ENCODE assay signal across 9 mouse cellular contexts in the genomic region with DNA sequence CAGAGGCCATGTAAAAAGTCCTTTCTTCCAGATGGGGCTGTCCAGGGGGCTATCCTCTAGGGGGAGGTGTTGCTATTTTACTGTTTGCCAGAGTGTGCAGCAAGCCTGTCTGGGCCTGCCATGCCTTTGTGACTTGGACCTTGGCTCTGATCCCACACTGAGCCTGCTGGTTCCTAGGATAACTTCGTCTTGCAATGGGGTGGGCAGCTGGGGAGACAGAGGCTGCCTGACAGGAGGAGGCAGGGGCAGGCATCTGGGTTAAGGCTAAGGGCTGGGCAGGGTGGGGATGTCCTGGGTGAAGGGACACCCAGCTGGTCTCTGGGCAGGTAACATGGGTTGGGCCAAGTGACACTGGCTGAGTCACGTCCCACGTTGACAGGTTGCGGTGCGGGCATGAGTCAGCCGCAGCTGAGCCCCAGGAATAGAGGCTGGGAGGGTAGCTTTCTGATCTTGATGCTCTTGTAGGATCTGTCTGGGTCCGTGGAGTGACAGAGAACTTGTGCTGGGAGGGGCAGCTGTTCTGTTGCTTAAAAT. TPM values are rescaled to one million over a fixed set of nuclear protein-coding genes. Genes with fewer than 3 reads are reported as not detected.
DNase-seq lines count a peak whose midpoint lies in the region; ATAC-seq lines count a peak whose summit lies in the region.
"Had no signal": no experiment of that assay in that cellular context is flagged by ENCODE, and none has a peak within 500 bp of the region (broad histone marks: within the 10 kb centered on the region; RNA-seq: fewer than 3 reads in every experiment).

No protein-coding gene starts in this region.

- H3K4me2 ChIP-seq in heart, embryonic 15.5 days, result 0 out of 2 replicates have a peak overlapping the region, but pooled peaks have one; percentile 20
- H3K4me2 ChIP-seq in kidney, embryonic 16.5 days (replicated peaks; ENCODE audit: low read depth, low read length), result no peak overlapping the region
- H3K4me2 ChIP-seq: liver, embryonic 13.5 days had no signal

- ATAC-seq in heart, embryonic 15.5 days (replicated peaks; ENCODE audit: insufficient number of reproducible peaks, insufficient read depth, low FRiP score, low read depth), result peak; percentile 79
- peak; percentile 83 for ATAC-seq in kidney, embryonic 16.5 days (ENCODE audit: low FRiP score, low TSS enrichment)
- ATAC-seq in megakaryocyte-erythroid progenitor cell, adult 5-6 weeks (replicated peaks; ENCODE audit: low FRiP score, low TSS enrichment, poor library complexity, severe bottlenecking), result 0 out of 2 replicates have a peak, but pooled peaks have one; percentile 28
- no peak for ATAC-seq in activated CD4-positive, CD25-positive, alpha-beta regulatory T cell, adult 4 months
- ATAC-seq in erythroid progenitor cell, adult 5-6 weeks (replicated peaks; ENCODE audit: low FRiP score, poor library complexity, severe bottlenecking), result no peak

- H3K27me3 ChIP-seq in heart, embryonic 15.5 days, result no peaks in the 10 kb centered on the region
- no peaks in the 10 kb centered on the region for H3K27me3 ChIP-seq in kidney, embryonic 16.5 days (ENCODE audit: insufficient read depth, low read length)
- H3K27me3 ChIP-seq: liver, embryonic 13.5 days had no signal

- H3K9me3 ChIP-seq in heart, embryonic 15.5 days (replicated peaks), result no peaks in the 10 kb centered on the region
- H3K9me3 ChIP-seq in kidney, embryonic 16.5 days (ENCODE audit: low read length), result no peaks in the 10 kb centered on the region
- H3K9me3 ChIP-seq: liver, embryonic 13.5 days had no signal

- WGBS in heart, embryonic 15.5 days, result 43% methylated on average over 7 of the region's 7 CpGs
- 72% methylated on average over 7 of the region's 7 CpGs for WGBS in kidney, embryonic 16.5 days

- peak; percentile 41 for DNase-seq in ovary, postnatal 14 days (ENCODE audit: low spot score)
- no peak for DNase-seq in ovary, adult 18-20 months (ENCODE audit: low spot score)
- DNase-seq in brain, adult 2 months (ENCODE audit: low read depth, low spot score), result peak; percentile 71
- DNase-seq: liver, embryonic 13.5 days had no signal

- peak overlapping the region; percentile 72 for H3K27ac ChIP-seq in heart, embryonic 15.5 days
- H3K27ac ChIP-seq in kidney, embryonic 16.5 days (ENCODE audit: low read length), result no peak overlapping the region
- H3K27ac ChIP-seq: liver, embryonic 13.5 days had no signal

- no peak overlapping the region for H3K4me3 ChIP-seq in heart, embryonic 15.5 days
- no peak overlapping the region for H3K4me3 ChIP-seq in kidney, embryonic 16.5 days (ENCODE audit: low read length)
- H3K4me3 ChIP-seq: liver, embryonic 13.5 days had no signal

- no peaks in the 10 kb centered on the region for H3K36me3 ChIP-seq in heart, embryonic 15.5 days
- no peaks in the 10 kb centered on the region for H3K36me3 ChIP-seq in kidney, embryonic 16.5 days (ENCODE audit: insufficient read depth, low read length)
- H3K36me3 ChIP-seq: liver, embryonic 13.5 days had no signal

- H3K9ac ChIP-seq in heart, embryonic 15.5 days, result 0 out of 2 replicates have a peak overlapping the region, but pooled peaks have one; percentile 26
- H3K9ac ChIP-seq in kidney, embryonic 16.5 days (replicated peaks; ENCODE audit: low read length), result 0 out of 2 replicates have a peak overlapping the region, but pooled peaks have one; percentile 25
- H3K9ac ChIP-seq: liver, embryonic 13.5 days had no signal

- peaks cover 50% of the 10 kb centered on the region for H3K4me1 ChIP-seq in heart, embryonic 15.5 days (replicated peaks)
- H3K4me1 ChIP-seq in kidney, embryonic 16.5 days (ENCODE audit: insufficient read depth, low read length), result peaks cover 4% of the 10 kb centered on the region; the same call in 1 of the 2 replicates
- H3K4me1 ChIP-seq: liver, embryonic 13.5 days had no signal

RNA-seq across cellular contexts. Expression of a gene that starts 51.4 kb away (rescaled TPM):
- polyA plus RNA-seq in heart, embryonic 15.5 days (2015; fragmentation: Nextera tagmentation; extraction: Ambion mirVana), result not detected in 2 replicates
- not detected in 2 replicates for polyA plus RNA-seq in kidney, embryonic 16.5 days (2015; fragmentation: Nextera tagmentation; extraction: Ambion mirVana)
- not detected in 2 replicates for total RNA-seq in megakaryocyte-erythroid progenitor cell, adult 5-6 weeks (2014; fragmentation: Nextera tagmentation)
- not detected in 2 replicates for total RNA-seq in megakaryocyte-erythroid progenitor cell, adult 5-6 weeks (2017)
- not detected for polyA plus RNA-seq in activated CD4-positive, CD25-positive, alpha-beta regulatory T cell, adult 4 months (2017; shearing (Covaris generic))
- total RNA-seq in erythroid progenitor cell, adult 5-6 weeks (2015; ENCODE audit: low replicate concordance), result not detected in 2 replicates
- not detected in 2 replicates for total RNA-seq in erythroid progenitor cell, adult 5-6 weeks (2017; ENCODE audit: low replicate concordance)
- polyA plus RNA-seq: liver, embryonic 13.5 days had no signal

Comparison
In these comparisons a context has a peak if more than half of its experiments do, and no peak if none do; other contexts are left out.
1. ATAC-seq: peak in heart, embryonic 15.5 days (single experiment), kidney, embryonic 16.5 days (single experiment) and megakaryocyte-erythroid progenitor cell, adult 5-6 weeks (single experiment); none in activated CD4-positive, CD25-positive, alpha-beta regulatory T cell, adult 4 months (single experiment) and erythroid progenitor cell, adult 5-6 weeks (single experiment).